In the genomic region with DNA sequence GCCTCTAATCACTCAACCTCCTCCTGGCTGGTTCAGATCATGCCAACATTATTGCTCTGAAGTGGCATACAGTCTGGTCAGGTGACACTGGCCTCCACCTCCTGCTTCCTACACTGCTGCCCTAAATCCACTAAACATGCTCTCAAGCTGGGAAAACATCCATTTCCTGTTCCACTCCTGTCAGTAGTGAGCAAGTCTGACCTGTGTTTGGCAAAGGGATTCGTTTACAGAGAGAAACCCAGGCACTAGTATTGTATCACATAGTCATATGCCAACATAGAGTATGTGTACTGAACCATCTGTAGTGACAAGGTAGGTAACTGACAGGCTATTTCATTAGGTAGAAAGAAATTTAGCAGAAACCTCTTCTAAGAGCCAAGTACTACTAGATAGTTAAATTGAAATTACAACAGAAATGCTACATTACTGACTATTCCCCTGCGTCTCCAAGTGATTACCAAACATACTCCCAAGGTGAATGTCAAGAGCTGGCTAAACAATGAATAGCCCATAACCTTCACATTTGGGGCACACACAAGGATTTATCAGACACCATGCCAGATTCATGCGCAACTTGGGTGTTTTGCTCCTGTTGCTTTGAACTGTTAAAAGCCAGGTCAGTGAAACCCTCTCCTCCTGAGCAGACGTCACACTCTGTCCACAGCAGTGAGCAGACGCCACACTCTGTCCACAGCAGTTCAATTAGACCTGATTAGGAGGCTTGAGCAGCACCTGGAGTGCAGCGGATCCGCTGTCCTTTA, we compare ENCODE assay signal across 6 mouse cellular contexts. TPM values are rescaled to one million over a fixed set of nuclear protein-coding genes. Genes with fewer than 3 reads are reported as not detected.
"Had no signal": no experiment of that assay in that cellular context is flagged by ENCODE, and none has a peak within 500 bp of the region (broad histone marks: within the 10 kb centered on the region; RNA-seq: fewer than 3 reads in every experiment).

No protein-coding gene starts in this region.

RNA-seq across cellular contexts. Expression of gene 1300017J02Rik, which starts 48.8 kb away (rescaled TPM):
- total RNA-seq: gastrocnemius, adult 18-20 months; gastrocnemius, postnatal 36 days; heart, adult 18-20 months; heart, adult 8-10 months; left cerebral cortex, adult 18-20 months; left cerebral cortex, postnatal 25 days had no signal
